Mouse (Mus musculus) heart, adult 2 months (tissue): Measurements from ENCODE around the gene Schip1. TPM values are rescaled to one million over a fixed set of nuclear protein-coding genes. Genes with fewer than 3 reads are reported as not detected.

ENCODE experiments used
- DNase-seq, 2 experiments: peaks; one replicate each; pipeline ENCODE4 v3.0.0; 2021
- H3K27ac ChIP-seq: fragments of 200-600 bp; 2 replicates; pipeline ENCODE4 v1.8.1; 2022
- H3K27me3 ChIP-seq: fragments of 200-500 bp; 2 replicates; pipeline ENCODE4 v1.6.1; 2012; ENCODE audit warnings: mild to moderate bottlenecking, low read length, inconsistent platforms, mixed read lengths; ENCODE audit not compliant: control insufficient read depth, insufficient read depth
- H3K36me3 ChIP-seq: fragments of 200-500 bp; 2 replicates; pipeline ENCODE4 v1.6.1; 2012; ENCODE audit warnings: low read length, inconsistent platforms; ENCODE audit not compliant: control insufficient read depth, insufficient read depth
- H3K4me1 ChIP-seq: fragments of 200-500 bp; 2 replicates; pipeline ENCODE4 v1.6.1; 2011; ENCODE audit warnings: low read length; ENCODE audit not compliant: control insufficient read depth, insufficient read depth
- H3K4me3 ChIP-seq: fragments of 200-600 bp; 2 replicates; pipeline ENCODE4 v1.8.1; 2022
- H3K79me2 ChIP-seq: fragments of 200-500 bp; replicated peaks from 2 replicates; pipeline ENCODE4 v1.6.1; 2012; ENCODE audit warnings: mild to moderate bottlenecking, inconsistent platforms, low read length, moderate library complexity, mixed read lengths; ENCODE audit not compliant: control insufficient read depth, insufficient read depth
- H3K9ac ChIP-seq: fragments of 200-500 bp; 2 replicates; pipeline ENCODE4 v1.6.1; 2012; ENCODE audit warnings: low read depth, mild to moderate bottlenecking, control low read depth, inconsistent platforms, low read length, mixed read lengths
- CTCF ChIP-seq: fragments of 200-600 bp; IDR thresholded peaks from 2 replicates; pipeline ENCODE4 v1.8.1; 2022; ENCODE audit warnings: antibody characterized with exemption, mild to moderate bottlenecking, moderate library complexity
- EP300 ChIP-seq: fragments of 200-500 bp; IDR thresholded peaks from 2 replicates; pipeline ENCODE4 v1.6.1; 2011; ENCODE audit warnings: low read depth, low read length, control low read depth; ENCODE audit not compliant: insufficient read depth
- POLR2A ChIP-seq: fragments of 200-500 bp; IDR thresholded peaks from 2 replicates; pipeline ENCODE4 v1.6.1; 2011; ENCODE audit warnings: mild to moderate bottlenecking, low read depth, low read length, control low read depth; ENCODE audit not compliant: insufficient read depth
- WGBS: fragments of 180-500 bp; shearing (Covaris S2); methylation state at CpG from one replicate; pipeline ENCODE4 v1.1.7; 2018; 5-methylcytosine and 5-hydroxymethylcytosine counted together
- intact Hi-C: fragments of 180-260 bp; cut with DNase I; formaldehyde crosslinking; loops from one replicate; pipeline ENCODE4 v1.15.1; 2025
- polyA plus RNA-seq: library from polyadenylated mRNA; depleted of rRNA; stranded (reverse); fragments of >200 nt; gene quantifications from 2 replicates; pipeline ENCODE4 v1.2.3, GENCODE M21; 2012
- total RNA-seq, 2 experiments: library from RNA; stranded (reverse); gene quantifications; 2 replicates each; pipeline ENCODE4 v1.2.3; 2021

The Schip1 gene
- total and polyA plus RNA-seq, 3 experiments: 44.3 to 181 (median 163) TPM

DNA sequence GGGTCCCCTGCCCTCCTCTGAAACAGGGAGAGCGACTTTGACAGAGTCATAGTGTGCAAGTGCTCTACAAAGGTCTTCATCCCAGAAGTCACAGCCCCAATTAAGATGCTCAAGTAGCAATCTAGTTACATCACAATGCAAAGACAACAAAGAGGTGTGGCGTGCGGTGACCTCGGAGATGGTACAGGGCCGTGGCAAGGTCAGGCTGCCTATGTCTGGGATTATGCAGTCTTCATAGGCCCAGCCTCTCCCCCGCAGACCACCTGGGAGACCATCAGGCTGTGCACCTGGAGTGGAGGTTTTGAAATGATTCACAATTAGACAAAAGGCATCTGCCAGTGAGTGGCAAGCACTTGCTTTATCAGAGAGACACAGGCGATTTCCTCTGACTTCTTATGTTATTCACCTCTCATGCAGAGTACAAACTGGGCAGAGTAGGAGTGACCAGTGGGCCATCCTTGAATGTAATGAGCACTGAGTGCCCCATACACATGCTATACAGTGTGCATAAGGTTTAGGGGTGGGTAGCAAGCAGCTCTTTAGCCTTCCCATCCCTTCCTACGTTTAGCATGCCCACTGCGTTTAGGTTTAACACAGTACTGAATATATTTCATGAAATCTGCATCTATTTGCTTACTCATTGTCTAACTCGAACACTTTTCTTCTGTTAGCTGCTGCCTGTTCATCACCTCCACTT lies 500.5 kb downstream of the Schip1 start:
- Histone ChIP-seq H3K4me3 (no peak overlapping the region), H3K4me1 (peaks cover 3% of the 10 kb centered on the region; the same call in 1 of the 2 replicates), H3K79me2 (no peaks in the 10 kb centered on the region), H3K27me3 (no peaks in the 10 kb centered on the region), H3K9ac (no peak overlapping the region), H3K36me3 (no peaks in the 10 kb centered on the region; the same call in none of the 2 replicates), H3K27ac (no peak overlapping the region)
- intact Hi-C loops: loop anchor here (2.0 to 5.0 kb wide), 3 partner anchors 16 to 387 kb away; no protein-coding TSS in a partner anchor
- WGBS: 89% methylated on average over 10 of the region's 10 CpGs
- DNase-seq: no peak
- no peak for TF ChIP-seq CTCF
- TF ChIP-seq EP300: no peak
- no peak for TF ChIP-seq POLR2A

GRCm38 (mm10) chr3:68565675-68566055 lies 501.1 kb downstream of the Schip1 start:
- no peak overlapping the region for H3K27ac ChIP-seq
- H3K79me2 ChIP-seq: no peaks in the 10 kb centered on the region
- intact Hi-C loops: loop anchor here (2.0 to 5.0 kb wide), 2 partner anchors 15 to 387 kb away; no protein-coding TSS in a partner anchor
- WGBS: 88% methylated on average over 4 of the region's 4 CpGs
- no peaks in the 10 kb centered on the region for H3K27me3 ChIP-seq
- no peak overlapping the region for H3K4me3 ChIP-seq
- H3K4me1 ChIP-seq: peaks cover 3% of the 10 kb centered on the region; the same call in 1 of the 2 replicates
- H3K9ac ChIP-seq: no peak overlapping the region
- H3K36me3 ChIP-seq: no peaks in the 10 kb centered on the region
- no peak for TF ChIP-seq EP300
- TF ChIP-seq POLR2A: no peak
- no peak for TF ChIP-seq CTCF
- DNase-seq: no peak

DNA sequence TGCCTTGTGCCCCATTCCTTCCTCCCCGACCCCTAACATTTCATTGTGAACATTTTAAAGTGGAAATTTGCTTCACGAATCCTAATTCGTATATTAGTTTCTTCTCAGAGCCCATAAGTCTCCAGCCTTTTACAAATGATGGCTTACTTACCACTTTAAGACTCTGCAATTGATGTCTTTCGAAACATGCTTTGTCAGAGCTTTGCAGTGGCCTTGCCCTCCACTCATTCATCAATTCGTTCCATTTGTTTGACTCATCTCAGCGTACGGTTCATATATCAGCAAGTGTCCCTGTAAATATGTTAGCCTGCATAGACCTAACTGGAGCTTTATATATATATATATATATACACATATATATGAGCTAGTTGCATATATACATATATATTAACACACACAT lies 503.0 kb downstream of the Schip1 start:
- Histone ChIP-seq H3K27me3 (no peaks in the 10 kb centered on the region), H3K36me3 (no peaks in the 10 kb centered on the region), H3K4me1 (peaks cover 6% of the 10 kb centered on the region), H3K27ac (no peak overlapping the region), H3K79me2 (no peaks in the 10 kb centered on the region), H3K4me3 (no peak overlapping the region), H3K9ac (no peak overlapping the region)
- intact Hi-C loops: loop anchor here (5.0 kb wide), 1 partner anchor 385 kb away; no protein-coding TSS in a partner anchor
- DNase-seq: no peak
- WGBS: 91% methylated on average over 7 of the region's 7 CpGs
- TF ChIP-seq POLR2A: no peak
- no peak for TF ChIP-seq CTCF
- TF ChIP-seq EP300: no peak

DNA sequence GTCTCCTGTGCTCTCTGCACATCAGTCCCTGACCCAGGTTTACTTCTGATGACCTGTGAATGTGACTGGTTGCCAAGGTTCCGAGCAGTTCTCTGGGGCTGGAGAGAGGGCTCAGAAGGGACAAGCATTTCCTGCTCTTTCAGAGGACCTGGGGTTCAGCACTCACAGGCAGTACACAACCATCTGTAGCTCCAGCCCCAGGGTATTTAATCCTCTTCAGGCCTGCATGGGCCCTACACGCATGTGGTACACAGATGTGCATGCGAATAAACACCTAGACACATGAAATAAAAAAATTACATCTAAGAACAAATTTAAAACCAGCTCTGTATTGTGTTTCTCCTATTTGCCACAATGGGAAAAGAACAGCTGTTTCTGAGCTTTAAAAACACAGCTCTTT lies 503.5 kb downstream of the Schip1 start:
- Histone ChIP-seq H3K4me1 (peaks cover 6% of the 10 kb centered on the region), H3K79me2 (no peaks in the 10 kb centered on the region), H3K9ac (no peak overlapping the region), H3K36me3 (no peaks in the 10 kb centered on the region), H3K27ac (no peak overlapping the region), H3K4me3 (no peak overlapping the region), H3K27me3 (no peaks in the 10 kb centered on the region)
- WGBS: 81% methylated on average over 3 of the region's 3 CpGs
- intact Hi-C loops: loop anchor here (5.0 kb wide), 1 partner anchor 384 kb away; no protein-coding TSS in a partner anchor
- TF ChIP-seq EP300 (no peak), POLR2A (no peak), CTCF (no peak)
- no peak for DNase-seq

DNA sequence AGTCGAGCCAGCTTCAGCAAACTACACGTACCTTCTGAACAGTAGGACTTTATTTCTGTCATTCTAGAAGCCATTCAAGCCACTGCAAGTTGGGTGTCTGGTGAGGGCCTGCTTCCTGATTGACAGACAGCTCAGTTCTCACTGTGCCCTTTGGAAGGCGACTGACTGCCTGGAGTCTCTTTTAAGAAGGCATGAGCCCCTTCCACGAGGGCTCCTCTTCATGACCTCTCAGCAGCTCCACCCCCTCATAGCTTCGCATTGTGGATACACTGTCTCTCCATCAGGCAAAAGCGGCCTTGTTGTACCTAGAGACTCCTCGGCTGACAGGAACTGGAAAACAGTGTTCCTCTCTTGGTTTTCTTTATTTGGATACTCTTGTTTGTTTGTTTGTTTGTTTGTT lies 504.1 kb downstream of the Schip1 start:
- Histone ChIP-seq H3K27me3 (no peaks in the 10 kb centered on the region), H3K4me1 (peaks cover 6% of the 10 kb centered on the region), H3K79me2 (no peaks in the 10 kb centered on the region), H3K27ac (no peak overlapping the region), H3K9ac (no peak overlapping the region), H3K36me3 (no peaks in the 10 kb centered on the region), H3K4me3 (no peak overlapping the region)
- DNase-seq: no peak
- WGBS: 72% methylated on average over 7 of the region's 7 CpGs
- intact Hi-C loops: loop anchor here (5.0 kb wide), 1 partner anchor 384 kb away; no protein-coding TSS in a partner anchor
- TF ChIP-seq CTCF (no peak), POLR2A (no peak), EP300 (no peak)

- Histone ChIP-seq H3K9ac (no peak overlapping the region), H3K4me3 (no peak overlapping the region), H3K27me3 (no peaks in the 10 kb centered on the region), H3K79me2 (no peaks in the 10 kb centered on the region), H3K27ac (no peak overlapping the region), H3K36me3 (no peaks in the 10 kb centered on the region), H3K4me1 (peaks cover 4% of the 10 kb centered on the region)
- TF ChIP-seq EP300: no peak
- no peak for TF ChIP-seq CTCF
- TF ChIP-seq POLR2A: no peak
- no peak for DNase-seq
- 86% methylated on average over 4 of the region's 4 CpGs for WGBS
- intact Hi-C loops: no loop called here
These were observed 505.7 kb downstream of the Schip1 start for GRCm38 (mm10) chr3:68570319-68570718.
